Mouse (Mus musculus): ENCODE data around the gene Rps6ka5. TPM values are rescaled to one million over a fixed set of nuclear protein-coding genes. Genes with fewer than 3 reads are reported as not detected.

Gene Rps6ka5
- polyA plus RNA-seq, 1 experiment from 2014 or later: 5.5 TPM

DNA sequence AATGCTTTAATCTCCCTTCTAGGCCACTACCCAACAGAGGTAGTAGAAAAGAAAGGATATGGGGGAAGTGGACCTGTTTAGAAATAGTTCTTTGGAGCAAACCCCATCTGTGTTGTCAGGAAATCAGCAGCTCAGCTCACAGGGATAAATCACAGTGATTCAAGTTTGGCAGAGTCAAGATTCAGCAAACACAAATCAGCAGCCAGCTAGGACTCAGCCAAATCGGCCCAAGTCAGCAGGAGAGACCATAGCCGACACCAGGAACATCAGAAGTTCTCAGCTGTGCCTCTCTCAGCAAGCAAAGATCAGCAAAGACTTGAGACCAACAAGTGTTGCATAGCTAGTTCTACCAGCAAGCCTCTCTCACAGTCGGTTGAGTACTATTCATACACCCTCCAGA lies 93.6 kb downstream of the Rps6ka5 start:
- Histone ChIP-seq H3K4me1 (ENCODE audit: control insufficient read depth, insufficient read depth, low read length) (no peaks in the 10 kb centered on the region), H3K9me3 (ENCODE audit: control insufficient read depth, low read length) (no peaks in the 10 kb centered on the region), H3K27ac (ENCODE audit: low read depth, low read length) (no peak overlapping the region), H3K36me3 (ENCODE audit: control insufficient read depth, insufficient read depth, low read length) (no peaks in the 10 kb centered on the region), H3K4me2 (replicated peaks; ENCODE audit: low read depth, low read length) (no peak overlapping the region), H3K4me3 (ENCODE audit: low read length) (no peak overlapping the region), H3K9ac (ENCODE audit: low read depth, low read length) (no peak overlapping the region), H3K27me3 (ENCODE audit: control insufficient read depth, insufficient read depth, low read length) (no peaks in the 10 kb centered on the region)
- WGBS: 85% methylated on average over 3 of the region's 3 CpGs
- ATAC-seq (ENCODE audit: low FRiP score, low TSS enrichment): no peak

DNA sequence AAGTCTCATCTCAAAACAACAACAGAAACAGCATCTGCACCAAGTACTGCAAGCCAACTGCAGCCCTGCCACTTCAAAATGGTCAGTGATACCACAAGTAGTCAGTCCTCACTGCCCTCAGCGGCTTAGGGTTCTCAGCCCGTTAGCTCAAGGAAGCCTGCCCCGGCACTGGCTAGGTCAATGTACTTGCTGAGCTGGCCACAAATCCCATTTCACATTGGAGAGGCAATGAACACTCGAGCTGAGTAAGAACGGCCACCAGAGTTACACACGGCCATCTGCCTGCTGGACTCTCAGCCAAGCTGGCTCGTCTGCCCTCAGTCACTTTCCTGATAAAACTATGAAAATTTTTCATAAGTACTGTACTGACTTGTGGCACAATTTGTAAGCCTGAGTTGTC lies 95.5 kb downstream of the Rps6ka5 start:
- Histone ChIP-seq H3K4me3 (ENCODE audit: low read length) (no peak overlapping the region), H3K4me2 (replicated peaks; ENCODE audit: low read depth, low read length) (no peak overlapping the region), H3K27me3 (ENCODE audit: control insufficient read depth, insufficient read depth, low read length) (no peaks in the 10 kb centered on the region), H3K9ac (ENCODE audit: low read depth, low read length) (no peak overlapping the region), H3K4me1 (ENCODE audit: control insufficient read depth, insufficient read depth, low read length) (no peaks in the 10 kb centered on the region), H3K9me3 (ENCODE audit: control insufficient read depth, low read length) (no peaks in the 10 kb centered on the region), H3K36me3 (ENCODE audit: control insufficient read depth, insufficient read depth, low read length) (no peaks in the 10 kb centered on the region), H3K27ac (ENCODE audit: low read depth, low read length) (no peak overlapping the region)
- ATAC-seq (ENCODE audit: low FRiP score, low TSS enrichment): no peak
- 93% methylated on average over 7 of the region's 7 CpGs for WGBS

DNA sequence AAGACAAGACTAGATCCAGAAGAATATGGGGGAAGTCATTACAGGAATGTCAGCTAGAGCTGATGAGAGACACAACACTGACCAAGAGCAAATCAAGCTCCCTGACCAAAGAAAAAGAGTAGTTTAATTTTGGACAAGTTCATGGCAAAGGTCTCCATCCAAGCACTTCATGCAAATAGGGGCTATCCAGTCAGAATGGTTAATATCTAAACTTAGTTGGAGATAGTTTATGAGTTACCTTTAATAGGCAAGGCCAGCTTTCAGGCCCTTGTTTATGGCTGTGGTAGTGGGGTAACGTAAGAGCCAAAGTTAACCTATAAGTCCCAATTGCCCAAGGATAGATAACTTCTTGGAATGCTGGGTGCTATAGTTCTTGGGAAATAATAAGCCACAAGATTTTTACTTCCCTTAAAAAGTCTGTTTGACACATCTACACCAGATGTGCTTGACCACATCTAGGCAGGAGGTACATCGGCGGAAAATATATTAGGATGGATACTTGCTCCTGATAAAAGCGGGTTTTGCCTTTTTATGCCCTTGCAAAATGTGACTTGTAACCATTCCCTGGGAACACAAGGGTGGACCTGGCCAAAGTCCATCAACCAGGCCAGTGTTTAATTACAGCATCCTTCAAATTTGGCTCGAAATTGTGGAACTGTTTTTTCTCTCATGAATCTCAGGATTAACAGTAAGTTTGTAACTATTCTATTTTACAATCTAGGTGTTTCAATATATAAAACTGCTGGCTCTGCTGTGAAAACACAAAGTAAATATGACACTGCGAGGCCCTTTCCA lies 97.5 kb downstream of the Rps6ka5 start:
- Histone ChIP-seq H3K4me3 (ENCODE audit: low read length) (no peak overlapping the region), H3K27ac (ENCODE audit: low read depth, low read length) (no peak overlapping the region), H3K9me3 (ENCODE audit: control insufficient read depth, low read length) (no peaks in the 10 kb centered on the region), H3K4me1 (ENCODE audit: control insufficient read depth, insufficient read depth, low read length) (no peaks in the 10 kb centered on the region), H3K9ac (ENCODE audit: low read depth, low read length) (no peak overlapping the region), H3K27me3 (ENCODE audit: control insufficient read depth, insufficient read depth, low read length) (no peaks in the 10 kb centered on the region), H3K4me2 (replicated peaks; ENCODE audit: low read depth, low read length) (no peak overlapping the region), H3K36me3 (ENCODE audit: control insufficient read depth, insufficient read depth, low read length) (no peaks in the 10 kb centered on the region)
- WGBS: 88% methylated on average over 6 of the region's 6 CpGs
- no peak for ATAC-seq (ENCODE audit: low FRiP score, low TSS enrichment)

DNA sequence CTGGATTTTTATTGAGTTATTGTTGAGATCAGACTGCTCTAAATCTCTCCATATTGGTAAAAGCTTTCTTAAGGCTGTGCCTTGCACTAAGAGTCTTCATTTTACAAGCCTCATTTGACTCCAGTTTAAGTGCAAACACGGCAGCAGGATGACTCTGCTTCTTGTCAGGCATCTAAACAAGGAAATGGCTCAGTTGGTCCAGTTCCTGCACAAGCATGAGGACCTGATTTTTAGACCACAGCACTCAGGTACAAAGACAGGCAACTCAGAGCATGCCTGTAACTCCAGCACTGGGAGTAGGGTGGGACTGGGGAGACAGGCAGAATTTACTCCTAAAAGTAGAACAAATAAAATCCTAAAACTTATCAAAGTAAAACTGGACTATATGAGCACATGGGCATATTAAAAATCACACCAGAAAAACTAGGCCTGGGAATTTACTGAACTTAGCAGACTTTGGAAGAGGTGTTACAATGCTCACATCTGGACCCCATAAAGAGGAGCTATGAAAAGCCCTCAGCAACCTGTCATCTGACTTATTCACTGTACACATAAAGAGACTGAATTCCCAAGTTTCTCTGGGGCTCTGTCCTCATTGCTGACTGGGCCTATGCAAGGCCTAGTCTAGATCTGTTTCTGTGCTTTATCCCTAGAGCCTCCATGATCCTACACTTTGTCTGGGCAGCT lies 99.6 kb downstream of the Rps6ka5 start:
- Histone ChIP-seq H3K4me3 (ENCODE audit: low read length) (no peak overlapping the region), H3K9ac (ENCODE audit: low read depth, low read length) (no peak overlapping the region), H3K4me1 (ENCODE audit: control insufficient read depth, insufficient read depth, low read length) (no peaks in the 10 kb centered on the region), H3K36me3 (ENCODE audit: control insufficient read depth, insufficient read depth, low read length) (no peaks in the 10 kb centered on the region), H3K27me3 (ENCODE audit: control insufficient read depth, insufficient read depth, low read length) (no peaks in the 10 kb centered on the region), H3K4me2 (replicated peaks; ENCODE audit: low read depth, low read length) (no peak overlapping the region), H3K27ac (ENCODE audit: low read depth, low read length) (no peak overlapping the region), H3K9me3 (ENCODE audit: control insufficient read depth, low read length) (no peaks in the 10 kb centered on the region)
- ATAC-seq (ENCODE audit: low FRiP score, low TSS enrichment): no peak
- WGBS: 22% methylated on average over 1 of the region's 1 CpGs

DNA sequence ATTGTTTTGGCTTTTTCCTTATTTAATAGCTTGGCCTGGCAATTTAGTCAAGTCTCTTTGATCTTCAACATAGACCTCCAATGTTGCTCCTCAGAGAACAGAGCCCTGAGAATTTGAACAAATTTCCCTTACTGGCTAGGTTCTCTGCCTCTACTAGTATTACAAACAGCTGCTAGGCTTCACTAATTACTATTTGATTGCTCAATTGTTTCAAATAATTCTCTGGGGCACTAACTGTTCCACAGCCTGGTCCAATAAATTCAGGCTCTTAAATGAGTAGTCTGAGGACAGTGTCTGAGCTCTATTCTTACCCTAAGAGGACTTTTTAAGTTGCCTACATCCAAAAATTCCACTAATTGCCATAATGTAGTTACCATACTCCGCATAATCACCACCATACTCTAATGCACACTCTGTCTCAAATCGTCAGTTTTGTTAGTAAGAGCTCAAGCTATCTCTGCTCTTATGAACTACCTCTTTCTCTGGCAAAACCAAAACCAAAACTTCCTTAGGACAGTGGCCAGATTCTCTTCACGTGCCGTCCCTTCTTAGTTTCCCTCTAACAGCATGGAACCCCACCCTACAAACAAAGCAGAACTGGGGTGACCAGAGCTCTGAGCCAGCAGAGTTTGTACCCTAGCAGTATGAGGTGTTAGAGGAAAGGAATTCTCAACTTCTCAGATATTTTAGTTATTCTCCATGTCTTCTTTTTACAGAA lies 100.4 kb downstream of the Rps6ka5 start:
- Histone ChIP-seq H3K4me1 (ENCODE audit: control insufficient read depth, insufficient read depth, low read length) (no peaks in the 10 kb centered on the region), H3K9me3 (ENCODE audit: control insufficient read depth, low read length) (no peaks in the 10 kb centered on the region), H3K4me2 (replicated peaks; ENCODE audit: low read depth, low read length) (no peak overlapping the region), H3K27me3 (ENCODE audit: control insufficient read depth, insufficient read depth, low read length) (no peaks in the 10 kb centered on the region), H3K27ac (ENCODE audit: low read depth, low read length) (no peak overlapping the region), H3K4me3 (ENCODE audit: low read length) (no peak overlapping the region), H3K36me3 (ENCODE audit: control insufficient read depth, insufficient read depth, low read length) (no peaks in the 10 kb centered on the region), H3K9ac (ENCODE audit: low read depth, low read length) (no peak overlapping the region)
- no peak for ATAC-seq (ENCODE audit: low FRiP score, low TSS enrichment)
- WGBS: 79% methylated on average over 4 of the region's 4 CpGs

DNA sequence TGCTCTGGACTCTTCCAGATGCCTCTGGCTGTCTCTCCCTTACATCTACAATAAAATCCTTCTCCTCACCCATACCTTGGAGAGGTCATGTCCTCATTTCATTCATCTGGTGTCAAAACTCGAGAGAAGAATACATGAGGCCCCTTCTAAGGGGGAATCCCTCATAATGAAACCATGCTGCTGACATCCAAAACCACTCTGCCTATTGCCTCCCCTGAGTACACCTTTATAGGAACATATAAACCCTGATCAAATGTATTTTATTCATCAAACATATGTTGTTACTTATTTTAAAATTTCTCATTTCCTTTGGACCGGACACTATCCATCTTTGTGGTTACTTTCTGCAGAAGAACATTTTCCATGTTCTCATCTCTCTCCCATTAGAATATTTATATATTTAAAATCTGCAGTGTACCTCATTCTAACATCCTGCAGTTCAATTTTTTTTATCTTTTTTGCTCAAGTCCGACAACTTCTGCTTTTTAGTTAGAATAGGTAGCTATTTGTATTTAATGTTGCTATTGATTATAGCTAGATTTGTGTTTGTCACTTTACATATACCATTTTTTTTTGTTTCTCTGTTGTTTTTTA lies 101.8 kb downstream of the Rps6ka5 start:
- no peaks in the 10 kb centered on the region for H3K9me3 ChIP-seq (ENCODE audit: control insufficient read depth, low read length)
- H3K27ac ChIP-seq (ENCODE audit: low read depth, low read length): no peak overlapping the region
- H3K36me3 ChIP-seq (ENCODE audit: control insufficient read depth, insufficient read depth, low read length): no peaks in the 10 kb centered on the region
- no peak overlapping the region for H3K4me3 ChIP-seq (ENCODE audit: low read length)
- no peaks in the 10 kb centered on the region for H3K4me1 ChIP-seq (ENCODE audit: control insufficient read depth, insufficient read depth, low read length)
- no peak for ATAC-seq (ENCODE audit: low FRiP score, low TSS enrichment)
- H3K4me2 ChIP-seq (replicated peaks; ENCODE audit: low read depth, low read length): no peak overlapping the region
- no peak overlapping the region for H3K9ac ChIP-seq (ENCODE audit: low read depth, low read length)
- H3K27me3 ChIP-seq (ENCODE audit: control insufficient read depth, insufficient read depth, low read length): no peaks in the 10 kb centered on the region
- WGBS: 87% methylated on average over 3 of the region's 3 CpGs

DNA sequence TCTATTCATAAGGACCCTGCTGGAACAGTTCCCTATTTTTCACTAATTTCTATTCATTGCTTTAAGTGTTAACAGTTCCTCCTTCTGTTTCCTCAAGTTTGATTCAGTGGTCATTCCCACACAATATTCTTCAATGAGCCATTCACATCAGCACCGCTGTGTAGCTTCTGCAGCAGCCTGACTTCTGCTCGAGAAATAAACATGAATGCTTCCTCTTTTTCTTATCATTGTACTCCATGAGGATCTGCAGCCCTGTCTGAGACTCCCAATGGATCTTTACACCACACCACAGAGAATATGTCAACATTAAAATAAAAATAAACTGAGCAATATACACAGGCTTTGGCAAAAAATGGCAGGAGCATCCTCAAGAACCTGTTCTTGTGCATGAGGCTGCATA lies 111.5 kb downstream of the Rps6ka5 start:
- no peak overlapping the region for H3K4me3 ChIP-seq (ENCODE audit: low read length)
- no peaks in the 10 kb centered on the region for H3K36me3 ChIP-seq (ENCODE audit: control insufficient read depth, insufficient read depth, low read length)
- H3K9ac ChIP-seq (ENCODE audit: low read depth, low read length): no peak overlapping the region
- no peak overlapping the region for H3K27ac ChIP-seq (ENCODE audit: low read depth, low read length)
- ATAC-seq (ENCODE audit: low FRiP score, low TSS enrichment): no peak
- H3K4me1 ChIP-seq (ENCODE audit: control insufficient read depth, insufficient read depth, low read length): no peaks in the 10 kb centered on the region
- H3K27me3 ChIP-seq (ENCODE audit: control insufficient read depth, insufficient read depth, low read length): no peaks in the 10 kb centered on the region
- H3K4me2 ChIP-seq (replicated peaks; ENCODE audit: low read depth, low read length): no peak overlapping the region
- no peaks in the 10 kb centered on the region for H3K9me3 ChIP-seq (ENCODE audit: control insufficient read depth, low read length)
- 90% methylated on average over 2 of the region's 2 CpGs for WGBS

DNA sequence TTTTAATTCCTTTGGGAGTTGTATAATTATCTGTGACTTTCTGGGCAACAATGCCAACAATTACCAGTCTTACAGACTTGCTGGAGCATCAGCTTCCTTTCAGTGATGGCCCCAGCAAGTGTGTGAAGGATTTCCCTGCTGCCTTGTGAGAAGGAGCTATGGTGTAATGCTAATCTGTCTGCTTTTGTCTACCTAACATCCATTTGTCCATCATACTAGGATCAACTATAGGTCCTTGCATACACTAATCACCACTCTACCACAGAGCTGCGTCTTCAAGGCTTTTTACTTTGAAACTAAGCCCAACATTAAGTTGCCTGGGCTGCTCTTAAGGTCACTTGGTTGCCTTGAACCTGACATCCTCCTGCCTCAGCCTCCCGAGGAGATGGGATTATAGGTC lies 112.9 kb downstream of the Rps6ka5 start:
- Histone ChIP-seq H3K9me3 (ENCODE audit: control insufficient read depth, low read length) (no peaks in the 10 kb centered on the region), H3K4me3 (ENCODE audit: low read length) (no peak overlapping the region), H3K4me2 (replicated peaks; ENCODE audit: low read depth, low read length) (no peak overlapping the region), H3K27me3 (ENCODE audit: control insufficient read depth, insufficient read depth, low read length) (no peaks in the 10 kb centered on the region), H3K36me3 (ENCODE audit: control insufficient read depth, insufficient read depth, low read length) (no peaks in the 10 kb centered on the region), H3K4me1 (ENCODE audit: control insufficient read depth, insufficient read depth, low read length) (no peaks in the 10 kb centered on the region), H3K9ac (ENCODE audit: low read depth, low read length) (no peak overlapping the region), H3K27ac (ENCODE audit: low read depth, low read length) (no peak overlapping the region)
- 78% methylated on average over 2 of the region's 2 CpGs for WGBS
- ATAC-seq (ENCODE audit: low FRiP score, low TSS enrichment): no peak
